Mouse (Mus musculus): ENCODE measurements around the gene Cpm.
A peak's percentile ranks its signal among the peaks of the same experiment; 100 is the strongest.
"Not testable (repeated sequence)": the region's sequence is repeated elsewhere in the genome, so short reads cannot be mapped to it uniquely, and the experiment has no call there.

Gene Cpm

DNA sequence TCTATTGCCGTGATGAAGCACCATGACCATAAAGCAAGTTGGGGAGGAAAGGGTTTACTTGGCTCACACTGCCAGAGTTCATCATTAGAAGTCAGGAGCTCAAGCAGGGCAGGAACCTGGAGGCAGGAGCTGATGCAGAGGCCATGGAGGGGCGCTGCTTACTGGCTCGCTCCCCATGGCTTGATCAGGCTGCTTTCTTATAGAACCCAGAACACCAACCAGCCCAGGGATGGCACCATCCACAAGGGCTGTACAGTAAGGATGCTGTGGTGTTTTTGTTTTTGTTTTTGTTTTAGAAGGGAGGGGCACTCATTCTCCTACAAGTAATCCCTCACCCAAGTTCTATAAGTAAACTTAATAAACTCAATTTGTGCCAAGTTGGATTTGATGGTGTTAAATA is 87.4 kb downstream of the Cpm start:
- DNase-seq (ENCODE audit: low spot score in 2 of 2) = no peak

DNA sequence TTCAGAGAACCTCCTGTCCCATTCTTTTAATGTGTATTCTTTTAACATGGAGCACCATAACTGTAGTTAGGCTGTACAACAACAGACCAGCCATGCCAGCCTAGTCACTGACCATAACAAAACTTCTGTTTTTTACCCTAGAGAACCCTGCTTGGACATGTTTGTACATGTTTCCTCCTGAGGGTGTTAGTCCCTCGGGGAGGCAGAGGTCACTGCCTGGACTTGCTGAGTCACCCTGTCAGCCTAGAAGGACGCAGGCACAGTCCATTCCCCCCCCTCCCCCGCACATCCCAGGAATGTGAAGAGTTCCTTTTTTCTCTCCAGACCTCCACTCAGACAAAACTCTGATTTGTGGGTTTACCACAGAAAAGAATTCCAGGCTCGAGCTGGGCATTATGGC is 88.3 kb downstream of the Cpm start:
- no peak for DNase-seq (ENCODE audit: low spot score in 2 of 2)

DNA sequence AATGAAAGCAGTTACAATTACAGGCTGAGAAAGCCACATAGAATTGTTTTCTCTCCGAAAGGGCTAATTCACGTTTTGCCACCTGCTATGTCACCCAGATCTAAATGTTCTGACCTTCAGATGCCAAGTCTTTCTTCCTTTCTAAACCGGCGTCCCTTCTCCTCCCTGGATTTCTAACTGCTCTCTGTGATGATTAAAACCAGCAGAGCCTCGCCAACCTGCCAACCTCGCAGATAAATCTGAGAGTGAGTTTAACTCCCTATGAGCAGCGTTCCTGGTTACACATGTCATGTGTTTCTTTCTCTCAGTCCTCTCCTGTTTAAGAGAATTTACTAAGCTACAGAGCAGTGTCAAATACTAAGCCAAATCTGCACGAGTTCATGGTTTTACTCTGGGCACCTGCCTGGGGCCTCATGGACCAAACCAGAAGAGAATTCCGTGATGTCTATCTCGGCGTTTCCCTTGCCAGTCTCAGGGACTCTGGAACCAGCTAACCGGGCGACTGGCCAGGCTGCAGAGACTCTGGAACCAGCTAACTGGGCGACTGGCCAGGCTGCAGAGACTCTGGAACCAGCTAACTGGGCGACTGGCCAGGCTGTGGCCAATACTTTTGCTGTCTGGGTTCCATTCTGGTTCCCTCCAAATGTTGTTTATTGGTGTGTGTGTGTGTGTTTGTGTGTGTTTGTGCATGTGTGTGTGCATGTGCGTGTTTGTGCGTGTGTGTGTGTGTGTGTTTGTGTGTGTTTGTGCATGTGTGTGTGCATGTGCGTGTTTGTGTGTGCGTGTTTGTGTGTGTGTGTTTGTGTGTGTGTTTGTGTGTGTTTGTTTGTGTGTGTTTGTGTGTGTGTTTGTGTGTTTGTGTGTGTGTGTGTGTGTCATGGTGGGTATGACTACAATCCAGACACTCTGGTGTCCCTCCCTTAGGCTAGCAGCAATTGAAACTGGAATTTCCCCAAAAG is 89.1 kb downstream of the Cpm start:
- no peak for DNase-seq (ENCODE audit: low spot score in 2 of 2)

DNA sequence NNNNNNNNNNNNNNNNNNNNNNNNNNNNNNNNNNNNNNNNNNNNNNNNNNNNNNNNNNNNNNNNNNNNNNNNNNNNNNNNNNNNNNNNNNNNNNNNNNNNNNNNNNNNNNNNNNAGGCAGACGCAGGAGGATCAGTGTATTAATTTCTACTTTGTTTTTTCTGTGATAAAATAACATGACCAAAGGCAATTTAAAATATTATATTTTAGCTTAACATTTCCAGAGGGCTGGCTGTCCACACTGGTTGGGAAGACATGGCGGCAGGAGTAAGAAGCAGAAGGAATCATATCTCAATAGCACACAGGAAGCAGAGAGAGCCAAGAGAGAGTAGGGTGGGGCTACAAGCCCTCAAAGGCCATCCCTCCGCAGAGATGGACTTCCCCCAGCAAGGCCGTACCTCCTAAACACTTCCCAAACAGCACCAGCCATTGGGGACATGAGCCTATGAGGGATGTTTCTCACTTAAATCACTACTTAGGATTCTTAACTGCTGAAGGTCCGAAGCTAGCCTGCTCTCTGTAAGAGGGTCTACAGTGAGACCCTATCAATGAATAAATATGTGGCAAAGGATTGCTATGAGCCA is 94.9 kb downstream of the Cpm start:
- DNase-seq (ENCODE audit: low spot score in 2 of 2) = no peak

DNA sequence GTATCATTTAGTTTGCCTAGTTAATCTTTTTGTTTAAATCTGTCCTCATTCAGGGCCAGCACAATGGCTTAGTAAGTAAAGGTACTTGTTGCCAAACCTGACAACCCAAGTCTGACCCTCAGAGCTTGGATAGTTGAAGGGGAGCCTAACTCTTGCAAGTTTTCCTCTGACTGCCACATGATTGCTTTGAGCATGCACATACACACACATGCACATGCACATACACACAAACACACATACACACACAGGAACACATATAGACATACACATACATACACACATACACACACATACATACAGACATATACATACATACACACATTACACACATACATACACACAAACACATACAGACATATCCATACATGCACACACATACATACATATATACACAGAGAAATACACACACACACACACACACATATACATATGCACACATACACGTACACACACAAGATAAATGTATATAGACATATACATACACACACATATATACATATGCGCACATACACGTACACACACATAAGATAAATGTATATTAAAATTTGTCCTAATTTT is 95.6 kb downstream of the Cpm start:
- DNase-seq (ENCODE audit: low spot score in 2 of 2) = no peak

DNA sequence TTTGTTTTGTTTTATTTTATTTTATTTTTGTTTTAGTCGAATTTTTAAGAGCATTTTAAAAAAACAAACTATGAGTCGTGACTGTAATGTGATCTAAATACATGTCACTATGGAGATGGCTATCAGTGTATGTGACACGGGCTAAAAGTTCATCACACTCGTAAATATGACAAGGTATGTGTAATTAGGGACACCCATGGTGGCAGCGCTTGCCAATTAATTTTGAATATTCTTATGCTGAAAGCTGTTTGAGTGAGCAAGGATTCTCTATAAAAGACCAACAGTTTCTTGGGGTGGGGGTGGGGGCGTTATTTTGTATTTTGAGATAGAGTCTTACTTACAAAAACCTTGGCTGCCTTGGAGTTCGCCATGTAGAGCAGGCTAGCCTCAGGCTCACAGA is 96.4 kb downstream of the Cpm start:
- no peak for DNase-seq (ENCODE audit: low spot score in 2 of 2)

DNA sequence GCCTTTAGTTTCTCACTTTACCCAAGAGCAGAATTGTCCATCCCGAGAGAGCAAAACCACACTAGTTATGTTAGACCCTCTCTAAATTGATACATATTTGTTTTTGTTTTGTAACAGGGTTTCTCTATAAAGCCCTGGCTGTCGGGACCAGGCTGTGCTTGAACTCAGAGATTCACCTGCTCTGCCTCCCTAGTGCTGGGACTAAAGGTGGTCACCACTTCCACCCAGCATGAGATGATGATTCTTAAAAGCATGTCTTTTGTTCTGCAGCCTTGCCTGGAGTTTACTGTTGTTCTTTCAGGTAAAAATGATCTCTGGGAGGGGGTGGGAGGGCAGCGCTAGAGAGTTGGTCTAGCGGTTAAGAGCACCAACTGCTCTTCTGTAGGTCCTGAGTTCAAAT is 97.0 kb downstream of the Cpm start:
- DNase-seq (ENCODE audit: low spot score in 2 of 2) = no peak

DNA sequence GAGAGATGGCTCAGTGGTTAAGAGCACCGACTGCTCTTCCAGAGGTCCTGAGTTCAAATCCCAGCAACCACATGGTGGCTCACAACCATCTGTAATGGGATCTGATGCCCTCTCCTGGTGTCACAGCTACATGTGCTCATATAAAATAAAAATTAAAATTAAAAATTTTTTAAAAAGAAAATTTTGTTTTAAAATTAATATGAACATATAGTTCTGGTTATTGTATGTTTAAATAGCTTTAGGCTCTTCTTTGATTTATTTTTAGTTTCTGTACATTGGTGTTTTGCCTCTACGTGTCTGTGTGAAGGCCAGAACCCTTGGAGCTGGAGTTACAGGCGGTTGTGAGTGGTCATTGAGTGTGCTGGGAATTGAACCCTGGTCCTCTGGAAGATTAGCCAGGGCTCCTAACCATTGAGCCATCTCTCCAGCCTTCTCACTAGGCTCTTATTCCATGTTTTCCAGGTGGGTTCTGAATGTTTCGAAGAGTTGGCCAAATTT is 97.6 kb downstream of the Cpm start:
- no peak for DNase-seq (ENCODE audit: low spot score in 2 of 2)

DNA sequence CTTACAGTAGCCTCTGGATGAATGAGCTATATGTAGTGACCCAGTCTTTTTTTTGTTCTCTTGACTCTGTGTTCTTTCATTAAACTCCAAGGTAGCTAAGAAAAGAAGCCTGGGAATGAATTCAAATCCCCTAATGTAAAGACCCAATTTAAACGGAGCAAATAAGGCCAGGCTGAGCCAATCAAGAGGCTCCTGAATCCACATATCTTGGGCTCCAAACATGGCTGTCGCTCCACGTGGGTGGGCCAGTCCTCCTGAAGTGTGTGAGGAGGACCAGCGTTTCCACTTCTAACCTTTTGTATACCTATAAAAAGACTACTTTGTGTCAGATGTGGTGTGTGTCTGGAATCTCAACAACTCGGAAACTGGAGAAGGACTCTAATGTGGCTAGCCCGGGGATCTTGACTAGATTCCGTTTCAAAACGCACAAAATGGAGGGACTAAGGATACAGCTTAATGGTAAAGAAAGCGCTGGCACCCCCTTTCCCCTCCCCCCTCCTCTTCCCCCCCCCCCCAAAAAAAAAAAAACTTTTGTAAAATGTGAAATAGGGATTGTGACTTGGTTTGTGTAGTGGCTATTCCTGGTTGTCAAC is 98.3 kb downstream of the Cpm start:
- DNase-seq (ENCODE audit: low spot score in 2 of 2) = no peak

DNA sequence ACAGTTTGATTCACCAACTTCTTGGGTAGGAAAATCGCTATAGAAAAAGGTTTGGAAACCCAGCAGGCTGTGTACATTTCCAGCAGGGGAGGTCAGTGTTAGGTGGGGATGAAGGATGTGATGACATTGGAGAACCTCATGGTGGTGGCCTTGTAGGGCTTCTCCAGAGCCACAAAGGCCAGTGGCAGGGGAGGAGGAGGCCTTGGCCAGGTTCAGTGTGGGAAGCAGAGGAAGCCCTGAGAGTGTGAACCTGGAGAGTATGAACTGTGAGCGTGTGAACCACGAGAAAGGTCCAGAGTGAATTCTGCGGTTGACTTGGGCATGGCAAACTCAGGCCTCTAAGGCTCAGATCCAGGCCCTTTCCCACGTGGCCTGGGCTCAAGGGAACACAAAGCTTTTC is 99.3 kb downstream of the Cpm start:
- no peak for DNase-seq (ENCODE audit: low spot score in 2 of 2)

DNA sequence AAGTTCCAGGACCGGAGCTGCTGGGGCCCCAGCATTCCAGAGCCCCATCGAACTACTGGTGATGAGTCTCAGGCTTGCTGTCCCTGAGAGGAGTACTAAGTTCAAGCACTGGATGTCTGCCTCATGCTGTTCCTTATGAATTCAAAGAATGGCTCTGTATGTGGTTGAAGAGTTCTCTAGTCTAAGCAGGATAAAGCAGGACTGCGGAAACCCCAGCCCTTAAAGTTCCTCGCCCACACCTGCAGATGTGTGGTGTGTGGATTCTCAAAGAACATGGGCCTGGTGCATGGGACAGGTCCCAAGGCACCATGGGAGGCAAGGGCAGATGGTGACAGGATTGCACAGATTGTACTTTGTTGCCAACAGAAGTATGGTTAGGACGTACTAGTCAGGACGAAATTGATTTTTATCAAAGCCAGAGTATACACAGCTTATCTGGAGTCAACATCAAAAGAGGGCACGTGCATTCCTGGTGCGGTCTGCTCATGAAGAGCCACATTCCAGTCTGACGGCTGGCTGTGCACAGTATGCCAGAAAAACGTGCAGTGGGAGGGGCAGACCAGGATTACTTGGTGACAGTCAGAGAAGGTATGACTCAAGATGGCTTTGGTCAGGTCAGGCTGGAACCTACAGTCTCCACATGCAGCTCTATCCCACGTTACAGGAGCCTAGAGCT is 100.0 kb downstream of the Cpm start:
- DNase-seq (ENCODE audit: low spot score in 2 of 2) = no peak

DNA sequence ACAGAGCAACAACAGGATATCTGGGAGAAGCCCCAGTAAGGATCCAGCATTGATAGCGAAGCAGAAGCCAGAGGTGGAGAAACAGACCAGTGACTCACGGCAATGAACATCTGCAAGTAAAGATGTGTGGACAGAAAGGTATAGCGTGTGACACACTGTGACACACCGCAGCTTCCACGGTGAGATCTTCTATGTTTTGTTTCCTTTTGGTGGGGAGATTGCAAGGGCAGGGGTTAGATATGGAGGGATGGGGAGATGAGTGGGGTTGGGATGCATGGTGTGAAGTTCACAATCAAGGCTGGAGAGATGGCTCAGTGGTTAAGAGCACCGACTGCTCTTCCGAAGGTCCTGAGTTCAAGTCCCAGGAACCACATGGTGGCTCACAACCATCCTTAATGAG is 100.8 kb downstream of the Cpm start:
- no peak for DNase-seq (ENCODE audit: low spot score in 2 of 2)

DNA sequence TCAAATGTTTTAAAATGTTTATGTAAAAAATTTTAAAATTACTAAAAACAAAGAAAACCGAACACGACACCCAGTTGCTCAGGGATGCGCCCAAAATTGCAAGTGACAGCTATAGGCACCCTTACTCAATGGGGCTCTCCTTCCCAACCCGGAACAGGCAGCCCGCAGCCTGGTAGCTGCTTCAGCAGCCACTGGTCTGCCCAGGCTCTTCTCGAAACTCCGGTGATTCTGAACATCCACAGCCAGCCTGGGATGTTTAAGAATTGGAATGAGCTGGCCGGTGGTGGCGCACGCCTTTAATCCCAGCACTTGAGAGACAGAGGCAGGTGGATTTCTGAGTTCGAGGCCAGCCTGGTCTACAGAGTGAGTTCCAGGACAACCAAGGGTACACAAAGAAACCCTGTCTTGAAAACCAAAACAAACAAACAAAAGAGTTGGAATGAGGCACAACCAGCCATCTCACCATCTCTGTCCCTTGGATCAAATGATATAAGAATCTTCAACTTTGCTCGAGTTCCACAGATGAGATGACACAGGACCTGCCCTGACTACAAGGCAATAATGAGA is 101.4 kb downstream of the Cpm start:
- no peak for DNase-seq (ENCODE audit: low spot score in 2 of 2)

DNA sequence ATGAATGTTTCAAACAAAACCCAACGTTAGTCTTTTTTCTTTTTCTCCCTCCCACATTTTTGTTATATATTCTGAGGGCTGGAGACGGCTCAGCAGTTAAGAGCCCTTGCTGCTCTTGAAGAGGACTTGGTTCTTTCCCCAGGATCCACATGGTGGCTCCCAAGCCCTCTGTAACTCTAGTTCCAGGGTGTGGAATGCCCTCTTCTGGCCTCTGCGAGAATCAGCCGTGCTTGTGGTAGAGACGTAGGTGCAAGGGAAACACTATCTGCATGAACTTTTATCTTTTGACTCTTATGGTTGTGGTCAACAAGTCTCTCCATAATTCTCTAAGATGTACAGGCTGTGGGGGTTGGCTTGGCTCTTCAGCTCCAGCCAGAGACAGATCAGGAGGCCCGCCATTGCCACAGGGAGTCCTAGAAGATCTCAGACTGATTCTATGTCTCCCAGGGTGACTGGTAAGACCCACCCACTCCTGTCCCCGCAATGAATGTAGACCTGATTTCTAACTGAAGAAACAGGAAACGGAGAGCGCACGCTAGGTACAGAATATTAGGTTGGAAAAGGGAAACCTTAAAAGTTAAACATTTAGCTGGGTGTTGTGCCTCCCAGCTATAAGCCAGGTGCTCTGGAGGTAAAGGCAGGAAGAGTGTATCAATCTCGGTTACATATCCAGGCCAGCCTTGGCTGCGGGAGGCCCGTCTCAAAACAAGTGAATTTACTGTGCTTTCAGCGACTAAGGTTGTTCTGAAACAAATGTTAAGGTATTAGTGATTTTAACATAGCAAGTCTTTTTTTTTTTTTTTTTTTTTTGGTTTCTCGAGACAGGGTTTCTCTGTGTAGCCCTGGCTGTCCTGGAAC is 102.2 kb downstream of the Cpm start:
- peak in 1 of 2 experiments; percentile 44 for DNase-seq (ENCODE audit: low spot score in 2 of 2)

DNA sequence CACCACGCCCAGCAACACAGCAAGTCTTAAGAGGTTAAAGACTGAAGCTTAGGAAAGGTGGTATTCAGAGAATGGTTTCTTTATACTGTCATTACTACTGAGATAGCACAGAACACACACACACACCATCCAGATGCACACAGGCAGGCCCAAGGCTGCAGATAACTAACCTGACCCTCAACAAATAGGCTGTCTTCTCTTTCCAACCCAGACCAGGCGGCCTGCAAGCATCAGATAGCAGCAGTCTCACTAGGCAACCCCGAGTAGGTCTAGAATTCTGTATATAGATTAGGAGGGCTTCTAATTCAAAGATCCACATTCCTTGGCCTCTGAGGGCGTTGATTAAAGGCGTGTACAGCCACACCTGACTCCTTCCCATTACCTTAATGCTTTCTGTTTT is 102.9 kb downstream of the Cpm start:
- DNase-seq (ENCODE audit: low spot score in 2 of 2) = no peak

DNA sequence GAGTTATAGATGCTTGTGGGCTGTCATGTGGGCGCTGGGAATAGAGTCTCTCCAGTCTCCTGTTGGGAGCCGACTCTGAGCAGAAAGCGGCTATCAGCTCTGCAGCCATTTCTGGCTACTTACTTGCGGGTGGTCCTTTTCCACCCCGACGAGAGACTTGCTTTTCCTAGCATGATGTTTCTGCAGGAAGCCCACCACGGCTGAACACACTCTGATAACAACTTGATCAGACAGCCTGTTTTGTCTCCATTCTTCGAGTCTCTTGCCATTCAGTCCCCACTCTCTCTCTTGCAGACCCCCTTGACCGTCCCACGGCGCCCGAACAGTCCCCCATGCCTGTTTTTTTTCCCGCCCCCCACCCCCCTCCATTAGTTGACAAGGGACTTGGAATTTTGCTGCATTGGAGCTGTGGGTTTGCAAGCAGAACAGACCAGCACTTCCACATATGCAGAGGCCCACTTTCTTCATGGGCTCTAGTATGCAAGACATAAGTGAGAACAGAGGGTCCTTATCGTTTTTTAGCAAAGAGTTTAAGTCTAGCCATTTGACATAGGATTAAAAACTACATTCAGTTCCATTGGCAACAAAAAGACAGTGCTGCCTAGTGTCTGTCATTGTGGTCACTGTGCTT is 103.8 kb downstream of the Cpm start:
- no peak for DNase-seq (ENCODE audit: low spot score in 2 of 2)

DNA sequence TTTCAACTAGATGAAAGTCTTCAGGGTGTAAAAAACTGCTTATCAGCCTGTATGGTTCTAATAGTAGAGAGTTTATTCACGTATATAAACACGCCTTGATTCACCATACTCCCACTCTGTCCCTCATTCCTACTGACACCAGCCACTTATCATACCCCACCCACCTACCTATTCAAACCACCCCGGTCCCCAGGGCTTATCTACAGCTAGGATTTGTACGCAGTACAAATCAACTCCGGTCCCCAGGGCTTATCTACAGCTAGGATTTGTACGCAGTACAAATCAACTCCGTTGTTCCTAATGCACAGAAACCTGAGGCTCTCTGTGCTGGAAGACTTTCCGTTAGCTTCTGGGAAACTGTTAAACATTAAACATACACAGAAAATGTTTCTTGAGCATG is 104.3 kb downstream of the Cpm start:
- DNase-seq (ENCODE audit: low spot score in 2 of 2) = not testable (repeated sequence)

DNA sequence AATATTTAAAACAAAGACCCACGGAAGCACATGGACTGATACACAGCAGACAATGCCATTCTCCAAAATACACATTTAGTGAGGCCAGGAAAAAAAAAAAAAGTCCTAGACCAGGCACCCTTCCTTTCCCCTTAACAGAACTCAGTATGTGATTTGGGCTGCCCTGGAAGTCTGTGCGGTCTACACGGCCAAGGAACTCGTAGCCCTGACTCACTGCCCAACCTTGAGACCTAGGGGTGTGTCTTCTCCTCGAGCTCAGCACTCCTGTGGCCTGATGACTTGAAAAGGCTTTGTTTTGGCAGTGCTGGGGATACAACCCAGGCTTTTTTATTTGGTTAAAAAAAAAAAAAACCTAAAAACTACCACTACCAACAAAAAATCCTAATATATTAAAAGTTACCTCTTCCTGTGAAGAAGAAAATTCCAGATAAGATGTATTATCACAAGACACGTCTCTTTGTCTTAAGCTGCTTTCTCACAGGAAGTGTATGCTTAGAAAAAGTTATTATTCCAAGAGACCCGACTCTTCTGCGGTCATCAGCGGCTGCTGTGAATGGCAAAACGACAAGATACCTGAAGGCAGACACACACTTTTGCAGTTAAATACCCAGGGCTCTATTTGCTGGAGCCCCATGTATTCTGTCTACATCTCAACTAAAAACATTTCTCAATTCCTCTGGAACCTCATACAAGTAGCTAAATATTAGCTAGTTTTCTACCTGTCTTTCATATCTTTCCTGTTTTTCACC is 105.0 kb downstream of the Cpm start:
- DNase-seq (ENCODE audit: low spot score in 2 of 2) = not testable (repeated sequence)

DNA sequence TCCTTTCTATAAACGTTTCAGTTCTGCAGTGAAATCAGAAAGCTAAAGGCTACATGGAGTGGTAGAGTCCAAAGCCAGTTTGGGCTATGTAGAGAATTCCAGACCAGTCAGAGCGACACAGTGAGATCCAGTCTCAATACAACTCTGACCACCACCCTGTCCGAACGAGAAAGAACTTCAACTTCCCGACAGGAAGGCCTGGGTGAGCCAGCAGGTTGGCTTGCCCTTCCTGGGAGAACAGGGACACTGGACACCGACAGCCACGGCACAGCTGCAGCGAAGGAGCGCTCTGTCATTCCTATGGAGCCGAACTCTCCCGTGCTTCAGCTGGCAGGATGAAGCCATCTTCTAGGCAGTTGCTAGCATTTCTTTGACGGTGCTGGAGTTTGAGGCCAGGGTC is 106.1 kb downstream of the Cpm start:
- DNase-seq (ENCODE audit: low spot score in 2 of 2) = not testable (repeated sequence)

Measured in frontal cortex, postnatal 10 days (tissue).